ENCODE assay signal across 8 mouse cellular contexts in genomic region chr2:121443068-121443349, GRCm38 (mm10). TPM values are rescaled to one million over a fixed set of nuclear protein-coding genes. Genes with fewer than 3 reads are reported as not detected.
DNase-seq lines count a peak whose midpoint lies in the region; ATAC-seq lines count a peak whose summit lies in the region.

No protein-coding gene starts in this region.

- 24% methylated on average over 8 of the region's 8 CpGs for WGBS in heart, embryonic 10.5 days
- 11% methylated on average over 8 of the region's 8 CpGs for WGBS in forebrain, embryonic 15.5 days
- 16% methylated on average over 8 of the region's 8 CpGs for WGBS in liver, embryonic 15.5 days (ENCODE audit: insufficient replicate concordance)

- no peak overlapping the region for H3K27ac ChIP-seq in heart, embryonic 10.5 days
- no peak overlapping the region for H3K27ac ChIP-seq in forebrain, embryonic 15.5 days (replicated peaks)
- H3K27ac ChIP-seq in liver, embryonic 15.5 days (replicated peaks), result peak overlapping the region; percentile 42; the same call in 1 of the 2 replicates

- intact Hi-C loops in heart, postnatal 36 days (cut with DNase I), result no loop called here

- H3K4me2 ChIP-seq in forebrain, embryonic 15.5 days (replicated peaks), result peak overlapping the region; percentile 50
- peak overlapping the region; percentile 92 for H3K4me2 ChIP-seq in liver, embryonic 15.5 days

- peak overlapping the region; percentile 70 for H3K4me3 ChIP-seq in heart, embryonic 10.5 days
- H3K4me3 ChIP-seq in forebrain, embryonic 15.5 days, result peak overlapping the region; percentile 30
- H3K4me3 ChIP-seq in liver, embryonic 15.5 days (replicated peaks), result peak overlapping the region; percentile 59

- no peak for ATAC-seq in forebrain, embryonic 15.5 days (replicated peaks)
- peak; percentile 20 for ATAC-seq in liver, embryonic 15.5 days (ENCODE audit: insufficient read depth)

- peak overlapping the region; percentile 28; the same call in 1 of the 2 replicates for H3K9ac ChIP-seq in forebrain, embryonic 15.5 days (replicated peaks)
- peak overlapping the region; percentile 61 for H3K9ac ChIP-seq in liver, embryonic 15.5 days

- H3K36me3 ChIP-seq in heart, embryonic 10.5 days, result peaks cover 15% of the 10 kb centered on the region
- H3K36me3 ChIP-seq in forebrain, embryonic 15.5 days, result peaks cover 22% of the 10 kb centered on the region
- peaks cover 15% of the 10 kb centered on the region for H3K36me3 ChIP-seq in liver, embryonic 15.5 days (replicated peaks)

- peaks cover 25% of the 10 kb centered on the region for H3K4me1 ChIP-seq in heart, embryonic 10.5 days
- peaks cover 15% of the 10 kb centered on the region for H3K4me1 ChIP-seq in forebrain, embryonic 15.5 days
- H3K4me1 ChIP-seq in liver, embryonic 15.5 days (replicated peaks), result peaks cover 30% of the 10 kb centered on the region

- H3K27me3 ChIP-seq in heart, embryonic 10.5 days (ENCODE audit: insufficient read depth, poor library complexity, severe bottlenecking), result peaks cover 15% of the 10 kb centered on the region
- peaks cover 11% of the 10 kb centered on the region; the same call in 1 of the 2 replicates for H3K27me3 ChIP-seq in forebrain, embryonic 15.5 days
- peaks cover 38% of the 10 kb centered on the region for H3K27me3 ChIP-seq in liver, embryonic 15.5 days

- no peaks in the 10 kb centered on the region for H3K9me3 ChIP-seq in heart, embryonic 10.5 days
- no peaks in the 10 kb centered on the region for H3K9me3 ChIP-seq in forebrain, embryonic 15.5 days
- no peaks in the 10 kb centered on the region for H3K9me3 ChIP-seq in liver, embryonic 15.5 days (replicated peaks)

- DNase-seq in heart, embryonic 10.5 days (ENCODE audit: low spot score), result no peak
- DNase-seq in heart, postnatal 36 days, result no peak
- DNase-seq in ES-CJ7 (ENCODE audit: low read depth, low spot score), result peak; percentile 32
- DNase-seq in thymus, postnatal 4 days, result no peak
- DNase-seq in gastrocnemius, postnatal 10 days, result no peak
- no peak for DNase-seq in urinary bladder, postnatal 10 days (ENCODE audit: low spot score)

RNA-seq across cellular contexts. Expression of gene Ell3, which starts 1.1 kb away (rescaled TPM):
- polyA plus RNA-seq in heart, embryonic 10.5 days (2016; fragmentation: Nextera tagmentation; extraction: Ambion mirVana), result 2.0 and 3.5 TPM in 2 replicates
- total RNA-seq in heart, postnatal 36 days (2021), result not detected
- 1.8 and 1.9 TPM in 2 replicates for polyA plus RNA-seq in forebrain, embryonic 15.5 days (2015; fragmentation: Nextera tagmentation; extraction: Ambion mirVana)
- 2.9 and 3.0 TPM in 2 replicates for polyA plus RNA-seq in liver, embryonic 15.5 days (2015; fragmentation: Nextera tagmentation; extraction: Ambion mirVana)
- not detected for total RNA-seq in gastrocnemius, postnatal 10 days (2021)

RNA-seq across cellular contexts. Expression of gene Serf2, which starts 6.0 kb away (rescaled TPM):
- polyA plus RNA-seq in heart, embryonic 10.5 days (2016; fragmentation: Nextera tagmentation; extraction: Ambion mirVana), result 503 and 534 TPM in 2 replicates
- total RNA-seq in heart, postnatal 36 days (2021), result 100 to 1,000 TPM; 376 to 394 TPM
- 330 and 368 TPM in 2 replicates for polyA plus RNA-seq in forebrain, embryonic 15.5 days (2015; fragmentation: Nextera tagmentation; extraction: Ambion mirVana)
- polyA plus RNA-seq in liver, embryonic 15.5 days (2015; fragmentation: Nextera tagmentation; extraction: Ambion mirVana), result 167 and 207 TPM in 2 replicates
- total RNA-seq in gastrocnemius, postnatal 10 days (2021), result 100 to 1,000 TPM; 375 to 398 TPM

RNA-seq across cellular contexts. Expression of gene Hypk, which starts 10.1 kb away (rescaled TPM):
- polyA plus RNA-seq in heart, embryonic 10.5 days (2016; fragmentation: Nextera tagmentation; extraction: Ambion mirVana), result 139 and 162 TPM in 2 replicates
- 10 to 100 TPM; 23.5 to 23.6 TPM for total RNA-seq in heart, postnatal 36 days (2021)
- polyA plus RNA-seq in forebrain, embryonic 15.5 days (2015; fragmentation: Nextera tagmentation; extraction: Ambion mirVana), result 112 TPM in 2 replicates
- 76.0 and 87.0 TPM in 2 replicates for polyA plus RNA-seq in liver, embryonic 15.5 days (2015; fragmentation: Nextera tagmentation; extraction: Ambion mirVana)
- total RNA-seq in gastrocnemius, postnatal 10 days (2021), result 10 to 100 TPM; 23.1 to 30.5 TPM

RNA-seq across cellular contexts. Expression of gene Serinc4, which starts 13.6 kb away (rescaled TPM):
- 0.09 and 0.20 TPM in 2 replicates for polyA plus RNA-seq in heart, embryonic 10.5 days (2016; fragmentation: Nextera tagmentation; extraction: Ambion mirVana)
- not detected for total RNA-seq in heart, postnatal 36 days (2021)
- 1.3 and 1.6 TPM in 2 replicates for polyA plus RNA-seq in forebrain, embryonic 15.5 days (2015; fragmentation: Nextera tagmentation; extraction: Ambion mirVana)
- polyA plus RNA-seq in liver, embryonic 15.5 days (2015; fragmentation: Nextera tagmentation; extraction: Ambion mirVana), result not detected in 2 replicates
- total RNA-seq in gastrocnemius, postnatal 10 days (2021), result under 1 TPM in 1 of 2 experiments, not detected in 1; 0.21 TPM

RNA-seq across cellular contexts. Expression of gene Catsper2, which starts 29.4 kb away (rescaled TPM):
- 2.8 and 3.1 TPM in 2 replicates for polyA plus RNA-seq in heart, embryonic 10.5 days (2016; fragmentation: Nextera tagmentation; extraction: Ambion mirVana)
- 1 to 10 TPM; 3.9 to 4.4 TPM for total RNA-seq in heart, postnatal 36 days (2021)
- polyA plus RNA-seq in forebrain, embryonic 15.5 days (2015; fragmentation: Nextera tagmentation; extraction: Ambion mirVana), result 3.8 and 4.2 TPM in 2 replicates
- 0.61 and 0.97 TPM in 2 replicates for polyA plus RNA-seq in liver, embryonic 15.5 days (2015; fragmentation: Nextera tagmentation; extraction: Ambion mirVana)
- total RNA-seq in gastrocnemius, postnatal 10 days (2021), result 1 to 10 TPM; 1.7 to 2.0 TPM
